Mouse (Mus musculus) heart, postnatal 25 days (tissue): ENCODE results near the gene Abca9. TPM values are rescaled to one million over a fixed set of nuclear protein-coding genes. Genes with fewer than 3 reads are reported as not detected.

ENCODE experiments used
- DNase-seq: peaks from one replicate; pipeline ENCODE4 v3.0.0; 2022; ENCODE audit warnings: low spot score
- intact Hi-C: fragments of 180-260 bp; cut with DNase I; formaldehyde crosslinking; loops from one replicate; pipeline ENCODE4 v1.15.1; 2025
- total RNA-seq, 2 experiments: library from RNA; stranded (reverse); gene quantifications; 2 replicates each; pipeline ENCODE4 v1.2.3; 2021

Gene Abca9
- total RNA-seq, 2 experiments from 2014 or later: 11.5 to 14.4 TPM

- DNase-seq: no peak
- intact Hi-C loops: no loop called here
Observed at GRCm38 (mm10) chr11:110094236-110094635, 73.8 kb downstream of the Abca9 start.

- DNase-seq: no peak
- intact Hi-C loops: no loop called here
Observed at GRCm38 (mm10) chr11:110091328-110091727, 76.7 kb downstream of the Abca9 start.

GRCm38 (mm10) chr11:110072158-110072557, 95.8 kb downstream of the Abca9 start:
- intact Hi-C loops: no loop called here
- DNase-seq: no peak

GRCm38 (mm10) chr11:110061032-110061431, 107.0 kb downstream of the Abca9 start:
- intact Hi-C loops: no loop called here
- DNase-seq: no peak

- DNase-seq: no peak
- intact Hi-C loops: no loop called here
Observed at GRCm38 (mm10) chr11:110060127-110060526, 107.9 kb downstream of the Abca9 start.

- DNase-seq: no peak
Observed at GRCm38 (mm10) chr11:110053681-110054080, 114.3 kb downstream of the Abca9 start.

More at GRCm38 (mm10) chr11:110053681-110054080, 114.3 kb downstream of the Abca9 start:
- intact Hi-C loops: no loop called here

Other genes with a start within 250 kb of the Abca9 start
- 1 to 10 TPM; 6.6 to 8.5 TPM for gene Abca8b, start 172.4 kb downstream of the Abca9 start, total RNA-seq
- gene Abca8a, start 72.2 kb downstream of the Abca9 start, total RNA-seq: 10 to 100 TPM; 39.1 to 57.6 TPM
- gene Abca6, start 83.6 kb upstream of the Abca9 start, total RNA-seq: 1 to 10 TPM; 5.9 to 8.3 TPM
- 1 to 10 TPM; 7.1 to 8.1 TPM for gene Abca5, start 169.5 kb upstream of the Abca9 start, total RNA-seq
- gene Map2k6, start 230.9 kb upstream of the Abca9 start, total RNA-seq: 1 to 10 TPM; 5.8 to 6.7 TPM